Mouse (Mus musculus): ENCODE results near the gene Elovl4.

Elovl4 gene

GRCm38 (mm10) chr9:83805977-83806815, at the start of gene Elovl4:
Gene Elovl4 (minus strand): TSS chr9:83806277.
- in situ Hi-C loops (cut with MboI, MseI): no loop called here

DNA sequence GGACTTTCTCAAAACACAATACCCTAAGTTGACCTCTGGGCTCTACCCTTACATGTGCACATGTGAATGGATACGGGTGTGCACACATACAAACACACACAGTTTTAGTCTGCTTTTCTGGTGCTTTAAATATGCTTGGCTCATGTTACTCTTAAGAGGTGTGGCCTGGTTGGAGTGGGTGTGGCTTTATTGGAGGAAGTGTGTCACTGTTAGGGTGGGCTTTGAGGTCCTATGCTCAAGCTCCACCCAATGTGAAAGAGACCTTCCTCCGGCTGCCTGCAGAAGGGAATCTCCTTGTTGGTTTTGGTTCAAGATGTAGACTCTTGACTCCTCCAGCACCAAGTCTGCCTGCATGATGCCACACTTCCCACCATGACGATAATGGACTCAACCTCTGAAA, 46.4 kb upstream of the Elovl4 start:
- in situ Hi-C loops (cut with MboI, MseI): loop anchor here (10.0 kb wide), 1 partner anchor 1882 kb away; no protein-coding TSS in a partner anchor

GRCm38 (mm10) chr9:83834748-83835313, 28.8 kb upstream of the Elovl4 start:
- in situ Hi-C loops (cut with MboI, MseI): loop anchor here (10.0 kb wide), 1 partner anchor 1910 kb away; the partner anchor contains the start of gene Ibtk

DNA sequence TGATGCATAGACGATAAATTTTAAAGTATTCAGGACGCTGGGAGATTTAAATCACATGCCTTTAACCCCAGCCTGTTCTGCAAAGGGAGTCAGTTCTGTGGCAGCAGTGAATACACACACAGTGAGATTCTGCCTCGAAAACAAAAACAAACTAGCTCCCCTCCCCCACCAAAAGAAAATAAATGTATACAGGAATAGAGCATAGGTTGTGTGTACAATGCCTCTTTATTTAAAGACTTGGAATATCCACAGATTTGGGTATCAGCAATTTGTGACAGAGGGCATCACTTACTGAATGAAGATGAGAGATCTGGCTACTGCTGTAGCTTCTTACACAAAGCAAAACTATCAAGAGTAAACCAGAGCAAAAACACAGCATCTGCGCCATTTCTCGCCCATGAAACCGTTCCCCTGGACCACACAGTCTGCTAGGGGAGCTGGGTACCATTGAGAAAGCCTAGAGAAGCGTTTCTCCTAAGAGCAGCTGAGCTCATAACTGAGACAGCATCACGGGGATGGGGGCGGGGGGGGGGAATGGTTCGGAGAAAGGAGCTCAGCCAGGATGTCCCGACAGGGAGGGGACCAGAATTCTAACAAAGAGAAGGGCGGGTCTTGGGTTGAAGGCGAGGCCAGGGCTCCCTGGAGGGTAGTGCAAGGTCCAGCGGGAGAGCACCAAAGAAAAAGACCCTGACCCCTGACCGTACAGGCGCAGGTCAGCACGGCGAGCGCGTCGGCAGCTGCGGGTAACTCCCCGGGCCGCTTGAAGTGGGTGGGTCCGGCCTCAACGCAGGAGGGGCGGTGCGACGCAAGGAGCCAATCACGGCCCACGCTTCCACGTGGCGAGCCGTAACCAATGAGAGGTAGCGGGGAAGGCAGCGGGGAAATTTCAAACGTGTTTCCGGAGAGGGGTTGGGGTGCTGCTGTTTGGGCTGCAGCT, 28.0 kb upstream of the Elovl4 start, which contains the start of gene Ttk:
Ttk (plus strand) TSS at position 879 of the 937 bp plus-strand sequence.
- in situ Hi-C loops (cut with MboI, MseI): loop anchor here (10.0 kb wide), 1 partner anchor 1911 kb away; the partner anchor contains the start of gene Ibtk

- in situ Hi-C loops (cut with MboI, MseI): loop anchor here (10.0 kb wide), 1 partner anchor 1914 kb away; the partner anchor contains the start of gene Ibtk
These were observed 25.1 kb upstream of the Elovl4 start for GRCm38 (mm10) chr9:83831152-83831551.

DNA sequence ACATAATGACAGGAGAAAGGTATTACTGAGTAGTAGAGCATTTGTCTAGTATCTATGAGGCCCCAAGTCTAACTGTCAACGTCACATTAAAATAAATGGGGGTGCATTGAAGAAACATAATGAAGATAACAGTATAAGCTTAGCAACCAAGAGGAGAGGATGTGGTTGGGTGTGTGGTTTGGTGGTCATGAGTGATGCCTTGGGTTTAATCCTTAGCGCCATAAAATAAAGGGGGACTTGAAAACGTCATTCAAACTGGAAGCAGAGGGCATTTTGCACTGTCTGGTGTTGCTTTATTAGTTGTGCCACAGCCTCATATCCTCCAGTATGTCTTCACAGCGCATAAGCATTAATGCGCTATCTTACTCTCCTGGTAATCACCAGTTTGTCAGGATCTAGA, 23.8 kb upstream of the Elovl4 start:
- in situ Hi-C loops (cut with MboI, MseI): loop anchor here (10.0 kb wide), 1 partner anchor 1915 kb away; the partner anchor contains the start of gene Ibtk

DNA sequence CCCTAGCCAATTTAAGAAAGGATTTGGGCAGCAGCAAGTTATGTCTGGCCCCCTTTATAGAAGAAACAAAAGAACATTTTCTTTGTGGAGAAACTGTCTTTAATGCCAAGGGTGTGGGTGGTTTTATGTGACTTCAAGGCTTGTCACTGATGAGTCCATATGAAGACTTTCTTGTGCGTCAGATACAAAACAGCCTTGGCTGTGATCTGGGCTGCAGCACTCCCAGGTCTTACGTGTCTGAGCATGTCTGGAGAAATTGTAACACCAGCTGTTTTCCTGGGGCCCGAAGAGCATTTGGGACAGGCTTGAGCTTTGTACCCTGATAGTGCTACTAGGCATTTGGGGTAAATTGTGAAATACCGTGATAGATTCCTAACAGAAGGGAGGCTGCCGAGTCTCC, 16.8 kb upstream of the Elovl4 start:
- in situ Hi-C loops (cut with MboI, MseI): no loop called here

- in situ Hi-C loops (cut with MboI, MseI): no loop called here
These were observed 14.9 kb upstream of the Elovl4 start for GRCm38 (mm10) chr9:83820976-83821375.

- in situ Hi-C loops (cut with MboI, MseI): no loop called here
These were observed 13.1 kb upstream of the Elovl4 start for GRCm38 (mm10) chr9:83819188-83819587.

GRCm38 (mm10) chr9:83807562-83807961, 1.5 kb upstream of the Elovl4 start:
- in situ Hi-C loops (cut with MboI, MseI): no loop called here

- in situ Hi-C loops (cut with MboI, MseI): no loop called here
These were observed 707 bp downstream of the Elovl4 start for GRCm38 (mm10) chr9:83805164-83805976.

DNA sequence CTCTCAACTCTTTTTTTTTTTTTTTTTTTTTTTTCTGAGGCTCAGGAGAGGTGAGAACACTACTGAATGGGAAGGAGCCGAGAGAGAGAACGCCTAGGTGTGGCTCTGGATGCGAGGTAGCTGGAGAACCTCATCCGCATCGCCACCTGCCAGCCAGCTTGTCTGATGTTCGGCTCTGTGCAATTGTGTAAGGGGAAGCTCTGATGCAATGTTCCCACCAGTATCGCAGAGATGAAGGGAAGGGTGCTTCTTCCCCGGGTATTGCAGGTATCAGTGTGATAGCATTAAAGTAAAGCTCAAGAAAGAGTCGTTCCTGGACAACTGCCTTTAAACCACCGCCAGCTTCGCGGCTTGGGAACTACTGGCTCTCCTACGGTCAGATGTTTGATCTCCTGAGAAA, 1.7 kb downstream of the Elovl4 start:
- in situ Hi-C loops (cut with MboI, MseI): no loop called here

GRCm38 (mm10) chr9:83797898-83798297, 8.2 kb downstream of the Elovl4 start:
- in situ Hi-C loops (cut with MboI, MseI): no loop called here

DNA sequence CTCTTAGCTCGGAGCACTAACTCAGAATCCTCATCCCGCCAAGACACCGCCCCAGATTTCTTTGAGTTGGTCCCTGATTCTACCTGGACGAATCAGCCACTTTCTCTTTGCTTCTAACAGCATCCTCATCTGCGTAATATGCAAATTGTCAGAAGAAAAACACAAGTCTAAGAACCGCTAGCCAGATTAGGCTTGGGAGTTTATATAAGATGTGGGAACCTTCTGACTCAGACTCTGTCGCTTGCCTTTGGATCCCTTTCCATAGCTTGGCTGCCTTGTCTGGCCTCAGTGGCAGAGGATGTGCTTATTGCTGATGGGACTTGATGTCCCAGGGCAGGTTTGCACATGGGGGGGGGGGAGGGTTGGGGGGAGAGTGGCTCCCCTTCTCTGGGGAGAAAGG, 9.2 kb downstream of the Elovl4 start:
- in situ Hi-C loops (cut with MboI, MseI): no loop called here

DNA sequence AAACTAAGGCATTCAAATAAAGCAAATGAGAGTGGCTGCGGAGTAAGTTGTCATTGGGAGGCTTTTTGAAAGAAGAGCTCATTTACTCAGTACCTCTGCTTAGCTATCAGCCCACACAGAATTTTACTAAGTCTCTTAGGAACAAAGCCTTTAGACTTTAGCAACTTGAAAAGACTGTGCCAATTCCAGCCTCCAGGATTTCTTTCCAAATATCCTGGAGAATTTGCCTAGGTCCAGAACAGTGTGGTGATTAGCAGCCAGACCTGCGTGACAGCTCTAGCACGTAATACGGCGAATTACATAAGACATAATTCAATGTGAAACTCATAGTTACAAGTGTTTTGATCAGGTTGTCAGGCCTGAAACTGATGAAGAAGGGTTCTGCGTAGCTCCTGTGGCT, 16.8 kb downstream of the Elovl4 start:
- in situ Hi-C loops (cut with MboI, MseI): no loop called here

DNA sequence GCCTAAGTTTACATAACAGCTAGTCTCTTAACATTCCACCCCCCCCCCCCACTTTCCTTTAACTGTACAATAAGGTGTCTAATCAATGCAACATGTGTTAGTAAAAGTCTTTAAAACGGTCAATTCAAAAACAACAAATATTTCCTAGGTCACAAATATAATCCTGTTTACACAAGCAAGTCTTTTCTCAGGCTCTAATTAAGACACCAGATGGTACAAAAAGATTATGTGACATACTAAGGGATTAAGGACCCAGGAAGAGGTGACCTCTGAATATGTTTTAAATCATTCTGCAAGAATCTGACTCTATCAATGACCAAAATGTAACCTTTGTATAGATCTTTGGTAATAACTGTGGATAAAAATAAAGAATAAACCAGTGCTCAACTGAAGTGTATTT, 20.6 kb downstream of the Elovl4 start:
- in situ Hi-C loops (cut with MboI, MseI): no loop called here

DNA sequence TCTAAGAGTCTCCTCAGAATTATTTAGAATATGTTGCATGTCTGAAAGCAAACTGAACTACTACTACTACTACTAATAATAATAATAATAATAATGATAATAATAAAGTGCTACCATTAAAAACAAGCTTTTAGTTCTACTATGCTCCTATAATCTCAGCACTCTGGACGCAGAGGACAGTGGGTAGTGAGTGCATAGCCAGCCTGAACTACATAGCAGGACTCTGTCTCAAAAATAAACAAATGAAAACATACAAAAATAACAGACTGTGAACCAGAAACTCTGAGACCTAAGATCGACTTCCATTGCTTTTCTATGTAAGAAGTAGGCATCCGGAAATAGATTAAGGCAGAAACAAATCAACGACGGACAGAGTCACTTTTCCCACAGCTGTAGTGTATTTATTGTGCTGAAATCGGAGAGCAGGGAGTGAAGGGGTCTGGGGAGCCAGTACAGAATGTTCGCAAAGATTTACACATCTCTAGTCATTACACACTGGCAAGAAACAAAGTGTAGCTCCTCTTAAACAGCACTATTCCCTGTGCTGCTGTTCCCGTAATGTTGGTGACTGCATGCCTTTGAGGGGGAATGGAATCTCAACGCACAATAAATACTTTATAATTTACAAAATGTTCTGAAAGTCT, 27.6 kb downstream of the Elovl4 start:
- in situ Hi-C loops (cut with MboI, MseI): no loop called here

DNA sequence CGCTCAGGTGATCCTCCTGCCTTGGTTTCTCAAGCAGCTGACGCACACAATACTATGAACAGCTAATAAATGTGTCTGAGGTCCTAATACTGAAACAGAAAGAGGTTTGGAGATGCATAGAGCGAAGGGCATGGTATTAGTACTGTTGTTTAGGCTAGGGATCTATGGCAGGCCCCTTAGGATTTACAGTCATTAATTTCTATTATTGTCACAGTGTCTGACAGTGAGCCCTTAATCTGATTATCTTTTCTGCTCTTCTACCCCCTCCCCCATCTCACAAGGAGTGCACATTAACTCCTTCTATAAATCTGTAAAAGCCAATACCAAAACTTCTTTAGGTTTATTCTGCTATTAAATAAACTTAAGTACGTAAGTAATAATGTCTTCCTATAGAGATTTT, 44.8 kb downstream of the Elovl4 start:
- in situ Hi-C loops (cut with MboI, MseI): no loop called here

DNA sequence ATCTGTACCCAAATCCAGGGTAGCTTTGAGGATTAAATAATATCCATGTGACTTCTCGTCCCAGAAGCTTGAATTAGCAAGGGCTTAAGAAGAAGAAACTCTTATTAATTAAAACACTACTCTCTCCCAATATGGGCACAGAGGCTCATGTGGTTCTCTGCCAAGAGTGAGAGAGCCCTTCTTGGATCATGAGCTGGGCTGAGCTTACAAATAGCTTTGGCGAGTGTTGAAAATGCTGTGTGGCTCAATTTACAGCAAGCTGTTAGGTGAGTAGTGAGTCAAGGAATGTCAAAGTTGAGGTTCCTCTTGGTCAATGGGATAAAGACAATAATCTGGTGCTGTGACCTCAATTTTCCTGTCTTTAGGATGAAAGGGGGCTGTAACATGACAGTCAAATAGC, 74.2 kb downstream of the Elovl4 start:
- in situ Hi-C loops (cut with MboI, MseI): no loop called here

DNA sequence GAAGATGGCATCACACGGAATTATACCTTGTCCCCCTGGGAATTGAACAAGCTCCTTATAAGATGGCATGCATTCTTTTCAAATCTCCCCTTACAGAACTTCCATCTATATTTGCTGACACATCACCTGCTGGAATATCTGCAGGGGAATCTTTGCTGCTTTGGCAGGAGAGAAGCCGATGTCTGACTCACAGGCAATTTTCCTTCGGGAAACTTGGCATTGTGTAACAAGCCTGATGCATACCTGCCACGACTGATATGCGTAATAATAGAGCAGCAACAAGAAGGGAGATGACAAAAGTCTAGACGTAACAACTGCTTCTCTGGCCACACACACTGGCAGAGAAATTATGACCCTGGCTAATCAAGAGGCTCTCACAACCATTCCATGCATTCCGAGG, 75.2 kb downstream of the Elovl4 start:
- in situ Hi-C loops (cut with MboI, MseI): no loop called here

All from T-helper 1 cell (primary cell).